Mouse (Mus musculus) embryonic fibroblast, embryonic 13.5 days (primary cell): Measurements from ENCODE around the gene Fhit.

Source experiments
- CTCF ChIP-seq: IDR thresholded peaks from 2 replicates; pipeline ENCODE4 v1.5.1; 2011; ENCODE audit warnings: mild to moderate bottlenecking, control low read depth, low read length, moderate library complexity, borderline replicate concordance; ENCODE audit not compliant: insufficient read depth
- POLR2A ChIP-seq: IDR thresholded peaks from 2 replicates; pipeline ENCODE4 v1.6.1; 2011; ENCODE audit warnings: low read depth, mild to moderate bottlenecking, control low read depth, low read length, moderate library complexity

DNA sequence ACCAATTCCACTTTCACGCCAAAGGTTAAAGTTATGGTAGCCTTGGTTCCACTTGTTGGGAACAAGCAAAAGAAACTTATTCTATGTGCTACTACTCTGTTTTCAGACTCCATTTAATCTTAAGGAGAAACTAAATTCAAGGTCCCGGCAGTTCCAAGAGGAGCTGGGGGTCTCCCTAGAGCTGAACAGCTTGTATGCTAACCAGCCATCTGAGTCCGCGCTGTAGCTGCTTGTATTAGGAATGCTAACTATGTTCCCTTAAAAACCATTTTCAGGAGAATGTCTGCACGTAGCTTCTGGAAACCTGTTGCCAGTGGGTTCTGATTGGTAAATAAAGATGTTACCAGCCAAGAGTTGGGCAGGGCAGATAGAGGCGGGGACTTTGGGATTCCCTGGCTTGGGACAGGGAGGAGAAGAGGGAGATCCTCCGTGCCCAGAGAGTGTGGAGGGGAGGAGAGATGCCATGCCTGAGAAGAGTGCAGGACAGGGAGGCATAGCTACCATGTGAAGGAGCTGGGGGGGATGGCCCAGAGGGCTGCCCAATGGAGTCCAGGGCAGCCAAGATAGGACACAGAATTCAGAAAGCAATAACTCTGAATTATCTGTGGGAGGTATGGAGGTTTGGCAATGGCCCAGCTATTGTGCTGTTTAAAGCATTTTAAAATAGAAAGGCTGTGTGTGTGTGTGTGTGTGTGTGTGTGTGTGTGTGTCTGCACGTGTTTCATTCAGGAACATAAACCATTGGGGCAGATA lies 629.9 kb downstream of the Fhit start:
- no peak for TF ChIP-seq CTCF
- no peak for TF ChIP-seq POLR2A
